8 mouse cellular contexts compared by ENCODE assay signal in genomic region chr10:93611419-93612007, GRCm38 (mm10). TPM values are rescaled to one million over a fixed set of nuclear protein-coding genes. Genes with fewer than 3 reads are reported as not detected.
DNase-seq lines count a peak whose midpoint lies in the region; ATAC-seq lines count a peak whose summit lies in the region.

No protein-coding gene starts in this region.

- no peak overlapping the region for H3K27ac ChIP-seq in forebrain, embryonic 13.5 days
- no peak overlapping the region for H3K27ac ChIP-seq in forebrain, embryonic 15.5 days (replicated peaks)

- peak; percentile 57; the same call in 1 of the 2 replicates for ATAC-seq in forebrain, embryonic 13.5 days
- ATAC-seq in forebrain, embryonic 15.5 days (replicated peaks), result no peak

- peak; percentile 10 for DNase-seq in urinary bladder, postnatal 14 days (ENCODE audit: low spot score)
- DNase-seq in urinary bladder, adult 2 months (ENCODE audit: low spot score), result no peak
- DNase-seq in frontal cortex, postnatal 36 days (ENCODE audit: low spot score in 2 of 2), result peak; percentile 15 to 45
- DNase-seq in kidney, postnatal 4 days, result peak; percentile 32 to 51
- peak; percentile 68 for DNase-seq in lung, postnatal 36 days
- no peak for DNase-seq in spleen, postnatal 36 days (ENCODE audit: low spot score in 2 of 2)

- H3K36me3 ChIP-seq in forebrain, embryonic 13.5 days (ENCODE audit: poor library complexity, severe bottlenecking), result no peaks in the 10 kb centered on the region
- no peaks in the 10 kb centered on the region for H3K36me3 ChIP-seq in forebrain, embryonic 15.5 days

- no peaks in the 10 kb centered on the region for H3K4me1 ChIP-seq in forebrain, embryonic 13.5 days
- no peaks in the 10 kb centered on the region for H3K4me1 ChIP-seq in forebrain, embryonic 15.5 days

- no peak overlapping the region for H3K4me3 ChIP-seq in forebrain, embryonic 13.5 days
- H3K4me3 ChIP-seq in forebrain, embryonic 15.5 days, result no peak overlapping the region

- 50% methylated on average over 18 of the region's 18 CpGs for WGBS in forebrain, embryonic 13.5 days
- WGBS in forebrain, embryonic 15.5 days, result 45% methylated on average over 18 of the region's 18 CpGs

- H3K9ac ChIP-seq in forebrain, embryonic 13.5 days, result no peak overlapping the region
- H3K9ac ChIP-seq in forebrain, embryonic 15.5 days (replicated peaks), result no peak overlapping the region

- H3K4me2 ChIP-seq in forebrain, embryonic 13.5 days, result no peak overlapping the region
- H3K4me2 ChIP-seq in forebrain, embryonic 15.5 days (replicated peaks), result no peak overlapping the region

- H3K9me3 ChIP-seq in forebrain, embryonic 13.5 days (replicated peaks), result no peaks in the 10 kb centered on the region
- no peaks in the 10 kb centered on the region for H3K9me3 ChIP-seq in forebrain, embryonic 15.5 days

- 0 out of 2 replicates have a peak, but pooled peaks cover 2% of the 10 kb centered on the region for H3K27me3 ChIP-seq in forebrain, embryonic 13.5 days
- no peaks in the 10 kb centered on the region for H3K27me3 ChIP-seq in forebrain, embryonic 15.5 days

RNA-seq across cellular contexts. Expression of gene Snrpf, which starts 22.0 kb away (rescaled TPM):
- polyA plus RNA-seq in forebrain, embryonic 13.5 days (2015; fragmentation: Nextera tagmentation; extraction: Ambion mirVana), result 124 and 146 TPM in 2 replicates
- 97.2 and 108 TPM in 2 replicates for polyA plus RNA-seq in forebrain, embryonic 15.5 days (2015; fragmentation: Nextera tagmentation; extraction: Ambion mirVana)
- 54.3 and 64.8 TPM in 2 replicates for polyA plus RNA-seq in urinary bladder, adult 2 months (2012; rRNA removed)

RNA-seq across cellular contexts. Expression of gene Ntn4, which starts 29.0 kb away (rescaled TPM):
- 2.1 and 2.7 TPM in 2 replicates for polyA plus RNA-seq in forebrain, embryonic 13.5 days (2015; fragmentation: Nextera tagmentation; extraction: Ambion mirVana)
- polyA plus RNA-seq in forebrain, embryonic 15.5 days (2015; fragmentation: Nextera tagmentation; extraction: Ambion mirVana), result 1.3 TPM in 2 replicates
- 7.8 and 11.2 TPM in 2 replicates for polyA plus RNA-seq in urinary bladder, adult 2 months (2012; rRNA removed)

Comparison
In these comparisons a context has a peak if more than half of its experiments do, and no peak if none do; other contexts are left out.
1. DNase-seq: peak in urinary bladder, postnatal 14 days (single experiment), frontal cortex, postnatal 36 days (2 of 2), kidney, postnatal 4 days (2 of 2) and lung, postnatal 36 days (single experiment); none in urinary bladder, adult 2 months (single experiment) and spleen, postnatal 36 days (0 of 2).